Mouse (Mus musculus) brain, embryonic 14.5 days (tissue): ENCODE measurements around the gene Klrb1f. TPM values are rescaled to one million over a fixed set of nuclear protein-coding genes. Genes with fewer than 3 reads are reported as not detected.
A peak's percentile ranks its signal among the peaks of the same experiment; 100 is the strongest.
"Not testable (repeated sequence)": the region's sequence is repeated elsewhere in the genome, so short reads cannot be mapped to it uniquely, and the experiment has no call there.

Source experiments
- DNase-seq: peaks from one replicate; pipeline ENCODE4 v3.0.0-alpha.2; 2011; ENCODE audit warnings: low read depth
- CTCF ChIP-seq: fragments of 200-500 bp; IDR thresholded peaks from 2 replicates; pipeline ENCODE4 v1.5.1; 2012; ENCODE audit warnings: inconsistent platforms, mild to moderate bottlenecking, moderate library complexity, borderline replicate concordance; ENCODE audit not compliant: insufficient read depth, insufficient read length; ENCODE audit errors: extremely low read depth
- POLR2A ChIP-seq: fragments of 200-500 bp; IDR thresholded peaks from 2 replicates; pipeline ENCODE4 v1.6.1; 2012; ENCODE audit warnings: mild to moderate bottlenecking, inconsistent platforms, borderline replicate concordance; ENCODE audit not compliant: poor library complexity, insufficient read depth, insufficient read length, severe bottlenecking; ENCODE audit errors: extremely low read depth
- polyA plus RNA-seq: library from polyadenylated mRNA; depleted of rRNA; stranded (reverse); fragments of >200 nt; gene quantifications from 2 replicates; pipeline ENCODE4 v1.2.3, GENCODE M21; 2012

Gene Klrb1f
- polyA plus RNA-seq, 1 experiment: 0.15 TPM

GRCm38 (mm10) chr6:129051086-129051485 lies 5.4 kb downstream of the Klrb1f start:
- no peak for DNase-seq

GRCm38 (mm10) chr6:129051731-129052130 lies 6.0 kb downstream of the Klrb1f start:
- TF ChIP-seq CTCF (no peak), POLR2A (no peak)
- DNase-seq: no peak

More at GRCm38 (mm10) chr6:129051086-129051485, 5.4 kb downstream of the Klrb1f start:
- TF ChIP-seq POLR2A: no peak
- no peak for TF ChIP-seq CTCF

- no peak for DNase-seq
Observed at GRCm38 (mm10) chr6:129056237-129056636, 10.5 kb downstream of the Klrb1f start.

GRCm38 (mm10) chr6:129058013-129058412 lies 12.3 kb downstream of the Klrb1f start:
- DNase-seq: no peak
- TF ChIP-seq CTCF (no peak), POLR2A (no peak)

More at GRCm38 (mm10) chr6:129056237-129056636, 10.5 kb downstream of the Klrb1f start:
- TF ChIP-seq CTCF (no peak), POLR2A (no peak)

- no peak for DNase-seq
- no peak for TF ChIP-seq CTCF
- no peak for TF ChIP-seq POLR2A
Observed at GRCm38 (mm10) chr6:129065407-129065806, 19.7 kb downstream of the Klrb1f start.

- TF ChIP-seq POLR2A: no peak
- TF ChIP-seq CTCF: no peak
- DNase-seq: no peak
Observed at GRCm38 (mm10) chr6:129065857-129066256, 20.2 kb downstream of the Klrb1f start.

GRCm38 (mm10) chr6:129066530-129066929 lies 20.8 kb downstream of the Klrb1f start:
- TF ChIP-seq CTCF (no peak), POLR2A (no peak)
- DNase-seq: no peak

GRCm38 (mm10) chr6:129066986-129067385 lies 21.3 kb downstream of the Klrb1f start:
- peak; percentile 53 for DNase-seq
- TF ChIP-seq CTCF: peak; percentile 39; the same call in 1 of the 2 replicates
- no peak for TF ChIP-seq POLR2A

GRCm38 (mm10) chr6:129085098-129085497 lies 39.4 kb downstream of the Klrb1f start:
- no peak for TF ChIP-seq CTCF
- no peak for TF ChIP-seq POLR2A
- no peak for DNase-seq

- DNase-seq: not testable (repeated sequence)
Observed at GRCm38 (mm10) chr6:129086031-129086430, 40.3 kb downstream of the Klrb1f start.

GRCm38 (mm10) chr6:129088161-129088560 lies 42.5 kb downstream of the Klrb1f start:
- DNase-seq: peak; percentile 42
- TF ChIP-seq POLR2A: no peak
- no peak for TF ChIP-seq CTCF

- not testable (repeated sequence) for DNase-seq
Observed at GRCm38 (mm10) chr6:129088596-129088995, 42.9 kb downstream of the Klrb1f start.

- peak; percentile 34 for DNase-seq
- TF ChIP-seq CTCF (peak; percentile 55; the same call in 1 of the 2 replicates), POLR2A (no peak)
Observed at GRCm38 (mm10) chr6:129095166-129095565, 49.5 kb downstream of the Klrb1f start.
